Mouse (Mus musculus) cerebellum, adult 2 months (tissue): Measurements from ENCODE around the gene Fam120c. TPM values are rescaled to one million over a fixed set of nuclear protein-coding genes. Genes with fewer than 3 reads are reported as not detected.
"Not testable (repeated sequence)": the region's sequence is repeated elsewhere in the genome, so short reads cannot be mapped to it uniquely, and the experiment has no call there.

Experiments used
- DNase-seq, 2 experiments: peaks; one replicate each; pipeline ENCODE4 v3.0.0; 2021
- H3K27ac ChIP-seq: fragments of 200-500 bp; 2 replicates; pipeline ENCODE4 v1.5.1; 2012; ENCODE audit warnings: low read length, control low read depth, inconsistent platforms; ENCODE audit not compliant: insufficient read depth
- H3K27me3 ChIP-seq: fragments of 200-500 bp; 2 replicates; pipeline ENCODE4 v1.6.1; 2012; ENCODE audit warnings: inconsistent platforms, mild to moderate bottlenecking, low read length, moderate library complexity; ENCODE audit not compliant: control insufficient read depth, insufficient read depth
- H3K4me1 ChIP-seq: fragments of 200-500 bp; 2 replicates; pipeline ENCODE4 v1.6.1; 2011; ENCODE audit warnings: low read length; ENCODE audit not compliant: control insufficient read depth, insufficient read depth
- H3K4me3 ChIP-seq: fragments of 200-500 bp; replicated peaks from 2 replicates; pipeline ENCODE3; 2011; ENCODE audit warnings: mild to moderate bottlenecking, low read depth, low read length, control low read depth; ENCODE audit not compliant: insufficient read depth
- CTCF ChIP-seq: fragments of 200-500 bp; IDR thresholded peaks from 2 replicates; pipeline ENCODE4 v1.5.1; 2011; ENCODE audit warnings: low read depth, mild to moderate bottlenecking, control low read depth, low read length, moderate library complexity, borderline replicate concordance; ENCODE audit not compliant: insufficient read depth
- POLR2A ChIP-seq: fragments of 200-500 bp; IDR thresholded peaks from 2 replicates; pipeline ENCODE4 v1.6.1; 2011; ENCODE audit warnings: low read length, control low read depth, borderline replicate concordance; ENCODE audit not compliant: insufficient read depth
- WGBS: fragments of 180-500 bp; shearing (Covaris S2); methylation state at CpG from one replicate; pipeline ENCODE4 v1.1.7; 2018; 5-methylcytosine and 5-hydroxymethylcytosine counted together
- polyA plus RNA-seq: library from polyadenylated mRNA; depleted of rRNA; stranded (reverse); fragments of >200 nt; gene quantifications from 2 replicates; pipeline ENCODE4 v1.2.3, GENCODE M21; 2012

Gene Fam120c
- polyA plus RNA-seq, 1 experiment: 12.1 TPM

DNA sequence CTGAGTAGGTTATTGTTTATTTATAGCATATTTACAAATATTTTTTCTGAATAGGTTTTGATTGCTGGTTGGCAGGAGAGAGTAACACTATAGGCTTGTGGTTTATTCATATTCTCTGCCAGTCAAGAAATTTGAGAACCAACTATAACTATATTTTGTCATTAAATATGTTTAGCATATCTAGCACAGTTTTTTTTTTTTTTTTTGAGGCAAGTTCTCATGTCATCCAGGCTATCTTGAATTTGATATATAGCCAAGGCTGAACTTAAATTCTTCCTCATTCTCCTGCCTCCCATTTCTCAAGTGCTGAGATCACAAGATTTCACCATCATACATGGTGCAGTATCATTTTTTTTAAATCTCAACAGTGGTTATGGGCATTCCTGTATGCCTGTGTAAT, 3.3 kb downstream of the Fam120c start:
- Histone ChIP-seq H3K27me3 (no peaks in the 10 kb centered on the region), H3K4me3 (no peak overlapping the region), H3K27ac (no peak overlapping the region), H3K4me1 (no peaks in the 10 kb centered on the region)
- no peak for TF ChIP-seq CTCF
- TF ChIP-seq POLR2A: no peak
- DNase-seq: no peak

- 55% methylated on average over 5 of the region's 5 CpGs for WGBS
- H3K27me3 ChIP-seq: no peaks in the 10 kb centered on the region
- no peak overlapping the region for H3K27ac ChIP-seq
- no peak for DNase-seq
- no peak for TF ChIP-seq CTCF
- TF ChIP-seq POLR2A: no peak
- no peak overlapping the region for H3K4me3 ChIP-seq
- no peaks in the 10 kb centered on the region for H3K4me1 ChIP-seq
These were observed 5.3 kb downstream of the Fam120c start for GRCm38 (mm10) chrX:151349322-151349721.

DNA sequence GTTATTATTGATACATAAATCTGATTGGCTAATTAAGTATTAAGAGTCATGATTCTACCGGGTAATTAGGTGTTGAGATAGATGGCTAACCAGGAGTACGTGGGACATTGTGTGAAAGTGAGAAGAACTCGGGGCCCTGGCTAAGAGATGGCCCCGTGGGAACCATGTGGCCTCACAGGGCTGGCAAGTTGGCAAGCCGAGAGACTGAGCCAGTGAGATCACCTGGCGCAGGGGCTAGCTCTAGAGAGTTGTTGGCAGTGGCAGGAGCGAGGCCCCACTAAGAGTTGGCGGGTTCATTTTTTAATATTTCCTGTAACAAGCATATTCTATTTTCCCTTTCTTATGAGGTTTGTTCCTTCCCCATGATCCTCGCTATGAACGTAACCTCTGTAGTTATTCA, 74.8 kb downstream of the Fam120c start:
- no peaks in the 10 kb centered on the region for H3K4me1 ChIP-seq
- no peaks in the 10 kb centered on the region for H3K27me3 ChIP-seq
- TF ChIP-seq POLR2A (no peak), CTCF (no peak)
- 38% methylated on average over 10 of the region's 10 CpGs for WGBS
- H3K27ac ChIP-seq: no peak overlapping the region
- DNase-seq: peak; percentile 25 to 65
- no peak overlapping the region for H3K4me3 ChIP-seq

DNA sequence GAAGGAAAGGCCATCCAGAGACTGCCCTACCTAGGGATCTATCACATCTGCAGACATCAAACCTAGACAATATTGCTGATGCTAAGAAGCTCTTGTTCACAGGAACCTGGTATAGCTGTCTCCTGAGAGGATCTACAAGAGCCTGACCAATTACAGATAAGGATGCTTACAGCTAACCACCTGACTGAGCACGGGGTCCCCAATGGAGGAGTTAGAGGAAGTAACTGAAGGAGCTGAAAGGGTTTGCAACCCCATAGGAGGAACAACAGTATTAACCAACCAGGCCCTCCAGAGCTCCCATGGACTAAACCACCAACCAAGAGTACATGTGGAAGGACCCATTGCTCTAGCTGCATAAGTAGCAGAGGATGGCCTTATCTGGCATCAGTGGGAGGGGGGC, 76.8 kb downstream of the Fam120c start:
- Histone ChIP-seq H3K27ac (no peak overlapping the region), H3K27me3 (no peaks in the 10 kb centered on the region), H3K4me3 (no peak overlapping the region), H3K4me1 (no peaks in the 10 kb centered on the region)
- 95% methylated on average over 1 of the region's 1 CpGs for WGBS
- no peak for DNase-seq
- no peak for TF ChIP-seq POLR2A
- no peak for TF ChIP-seq CTCF

- no peak for DNase-seq
- Histone ChIP-seq H3K4me1 (no peaks in the 10 kb centered on the region), H3K27ac (no peak overlapping the region), H3K4me3 (no peak overlapping the region), H3K27me3 (no peaks in the 10 kb centered on the region)
- no peak for TF ChIP-seq POLR2A
- TF ChIP-seq CTCF: no peak
These were observed 99.7 kb downstream of the Fam120c start for GRCm38 (mm10) chrX:151443637-151444036.

DNA sequence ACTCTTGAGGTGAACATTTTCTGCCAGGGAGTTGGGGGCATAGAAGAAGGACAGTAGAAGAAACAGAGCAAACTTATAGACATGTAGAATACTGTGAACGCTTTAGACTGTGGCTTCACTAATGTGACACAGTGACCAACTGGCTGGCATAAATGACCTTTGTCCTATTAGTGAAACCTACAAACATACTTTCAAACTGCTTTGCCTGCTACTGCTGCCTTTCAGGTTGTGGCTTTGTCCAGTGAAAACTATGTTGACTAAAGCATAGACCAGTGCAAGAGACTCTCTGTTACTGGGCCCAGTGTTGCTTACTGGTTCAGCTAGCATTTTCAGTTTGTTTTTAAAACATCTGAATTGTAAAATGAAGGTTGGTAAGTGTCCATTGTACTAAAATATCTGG, 100.2 kb downstream of the Fam120c start:
- DNase-seq: no peak
- Histone ChIP-seq H3K27me3 (no peaks in the 10 kb centered on the region), H3K4me3 (no peak overlapping the region), H3K4me1 (no peaks in the 10 kb centered on the region), H3K27ac (no peak overlapping the region)
- 96% methylated on average over 1 of the region's 1 CpGs for WGBS
- no peak for TF ChIP-seq CTCF
- no peak for TF ChIP-seq POLR2A

DNA sequence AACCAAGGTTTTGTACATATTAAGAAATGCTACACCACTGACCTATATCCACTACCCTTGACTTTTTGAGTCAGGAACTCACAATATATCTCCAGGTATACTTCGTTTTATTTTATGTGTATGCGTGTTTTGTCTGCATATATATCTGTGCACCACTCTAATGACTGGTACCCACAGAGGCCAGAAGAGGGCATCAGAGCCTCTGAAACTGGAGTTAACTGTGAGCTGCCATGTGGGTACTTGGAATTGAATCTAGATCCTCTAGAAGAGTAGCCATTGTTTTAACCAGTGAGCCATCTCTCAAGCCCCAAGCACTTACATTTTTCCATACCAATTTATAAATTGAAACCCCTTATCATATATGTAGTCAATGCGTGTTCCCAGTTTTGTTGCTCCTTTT, 144.2 kb downstream of the Fam120c start:
- TF ChIP-seq CTCF (no peak), POLR2A (no peak)
- Histone ChIP-seq H3K4me3 (no peak overlapping the region), H3K27me3 (no peaks in the 10 kb centered on the region), H3K4me1 (no peaks in the 10 kb centered on the region), H3K27ac (no peak overlapping the region)
- no peak for DNase-seq
- 89% methylated on average over 3 of the region's 3 CpGs for WGBS

- H3K4me3 ChIP-seq, H3K27me3 ChIP-seq, H3K27ac ChIP-seq, H3K4me1 ChIP-seq, DNase-seq: not testable (repeated sequence)
- 100% methylated on average over 4 of the region's 4 CpGs for WGBS
These were observed 149.3 kb downstream of the Fam120c start for GRCm38 (mm10) chrX:151493269-151493668.

DNA sequence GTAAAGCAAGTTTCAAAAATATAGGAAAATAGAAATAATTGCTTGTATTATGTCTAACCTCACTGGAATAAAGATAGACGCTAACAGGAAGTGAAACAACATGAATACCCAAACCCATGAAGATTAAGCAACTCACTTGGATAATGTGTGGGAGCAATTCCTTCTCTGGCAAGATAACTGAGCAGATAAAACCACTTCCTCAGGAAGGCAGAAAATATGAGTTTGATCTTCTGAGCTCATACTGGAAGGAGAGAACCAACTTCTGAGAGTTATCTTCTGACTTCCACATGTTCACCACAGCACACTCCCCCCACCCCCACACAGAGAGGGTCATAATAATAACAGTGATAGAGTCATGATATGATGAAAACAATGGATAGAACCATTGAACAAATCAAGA, 152.6 kb downstream of the Fam120c start:
- Histone ChIP-seq H3K4me3 (no peak overlapping the region), H3K4me1 (no peaks in the 10 kb centered on the region), H3K27me3 (no peaks in the 10 kb centered on the region), H3K27ac (no peak overlapping the region)
- no peak for TF ChIP-seq CTCF
- no peak for TF ChIP-seq POLR2A
- DNase-seq: no peak
- WGBS: 86% methylated on average over 1 of the region's 1 CpGs
